Mouse (Mus musculus) left cerebral cortex, adult 8-10 months (tissue): Measurements from ENCODE around the gene Ip6k1. TPM values are rescaled to one million over a fixed set of nuclear protein-coding genes. Genes with fewer than 3 reads are reported as not detected.
"Not testable (repeated sequence)": the region's sequence is repeated elsewhere in the genome, so short reads cannot be mapped to it uniquely, and the experiment has no call there.

Experiments used
- DNase-seq, 2 experiments: peaks; one replicate each; pipeline ENCODE4 v3.0.0; 2022; ENCODE audit warnings: low spot score in 2 of 2
- total RNA-seq, 4 experiments: library from RNA; stranded (reverse); gene quantifications; 2 replicates each; pipeline ENCODE4 v1.2.4; 2022

The Ip6k1 gene
- total RNA-seq, 4 experiments from 2014 or later, result 187 to 219 (median 207) TPM

DNA sequence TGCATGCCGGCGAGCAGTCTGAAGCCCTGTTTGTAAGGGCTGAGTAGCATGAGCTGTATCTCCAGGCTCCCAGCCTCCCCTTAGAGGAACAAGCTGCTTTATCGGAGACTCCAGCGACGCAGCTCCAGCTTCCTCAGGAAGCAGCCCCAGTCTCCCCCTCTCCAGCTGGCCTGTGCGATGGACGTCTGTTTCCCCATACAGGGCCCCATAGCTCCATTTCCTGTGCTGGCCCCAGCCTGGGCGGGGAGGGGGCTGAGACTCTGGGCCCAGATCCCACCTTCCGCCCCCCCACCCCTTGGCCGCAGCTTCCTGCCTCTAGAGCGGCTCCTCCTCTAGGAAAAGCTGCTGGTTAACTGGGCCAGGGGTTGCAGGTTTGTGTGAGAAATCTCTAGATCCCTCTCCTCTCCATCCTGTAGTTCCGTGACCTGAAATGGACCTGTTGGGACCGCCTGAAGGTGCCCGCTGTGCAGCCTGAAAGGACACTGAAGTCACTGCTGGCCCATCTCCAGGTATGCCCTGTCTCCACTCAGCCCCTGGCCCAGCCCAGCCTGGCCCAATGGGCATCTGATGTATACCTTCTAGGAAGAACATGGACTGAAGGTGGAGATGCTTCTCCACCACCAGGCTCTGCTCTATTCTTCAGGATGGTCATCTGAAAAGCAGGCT is 19.5 kb upstream of the Ip6k1 start, which contains the start of gene Gm20661:
Gm20661 (plus strand) TSS at position 378 of the 666 bp plus-strand sequence.
- no peak for DNase-seq

DNA sequence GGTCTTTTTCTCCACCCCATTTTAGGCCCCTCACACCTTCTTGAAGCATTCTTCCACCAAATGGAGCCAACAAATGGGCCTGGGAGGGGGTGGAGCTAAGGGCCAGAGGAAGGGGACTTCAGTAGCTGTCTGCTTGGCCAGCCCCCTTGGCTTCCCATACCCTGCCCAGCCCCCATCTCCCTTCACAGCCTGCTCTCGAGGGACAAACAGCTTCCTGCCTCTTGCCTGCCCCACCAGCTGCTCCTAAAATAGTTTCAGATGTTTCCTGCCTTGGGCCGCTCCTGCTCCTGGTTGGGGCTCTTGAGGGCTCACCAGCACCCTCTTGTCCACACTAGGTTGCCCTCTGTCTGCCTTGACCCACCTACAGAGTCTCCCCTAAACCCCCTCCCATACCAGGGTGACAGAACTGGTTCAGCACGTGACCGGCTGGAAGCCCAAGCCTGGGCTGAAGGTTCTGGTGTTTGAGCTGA is 18.8 kb upstream of the Ip6k1 start:
- DNase-seq, result peak in 1 of 2 experiments; percentile 40

DNA sequence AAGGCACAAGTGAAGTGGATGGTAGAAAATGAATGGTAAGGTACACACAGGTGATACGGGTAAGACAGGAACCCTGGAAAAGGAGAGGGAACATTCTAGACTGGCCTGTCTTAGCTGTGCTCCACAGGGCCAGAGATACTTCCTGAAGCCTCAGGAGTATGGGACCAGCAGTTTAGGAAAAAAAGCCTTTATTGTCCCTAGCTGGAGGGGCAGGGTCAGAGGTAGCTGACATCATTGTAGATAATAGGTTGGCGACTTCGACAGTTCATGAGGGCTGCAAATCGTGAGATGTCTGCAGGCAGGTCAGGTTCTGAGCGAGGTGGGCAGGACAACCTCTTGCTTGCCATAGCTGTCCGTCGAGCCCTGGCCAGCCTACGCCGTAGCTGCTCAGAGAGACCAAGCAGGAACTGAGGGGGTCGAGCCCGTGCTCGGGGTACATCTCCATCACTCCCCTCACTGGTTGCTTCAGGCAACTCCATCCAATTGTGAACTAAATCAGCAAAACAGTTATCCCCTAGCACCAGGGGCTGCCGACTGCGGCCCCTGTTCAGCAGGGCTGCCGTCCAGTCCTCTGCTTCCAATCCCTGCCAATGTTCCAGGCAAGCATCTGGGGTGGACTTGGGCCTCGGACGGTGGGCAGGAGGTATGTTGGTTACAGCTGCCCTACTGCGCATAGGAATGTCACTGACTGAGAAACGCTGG is 18.1 kb upstream of the Ip6k1 start:
- DNase-seq, result no peak

DNA sequence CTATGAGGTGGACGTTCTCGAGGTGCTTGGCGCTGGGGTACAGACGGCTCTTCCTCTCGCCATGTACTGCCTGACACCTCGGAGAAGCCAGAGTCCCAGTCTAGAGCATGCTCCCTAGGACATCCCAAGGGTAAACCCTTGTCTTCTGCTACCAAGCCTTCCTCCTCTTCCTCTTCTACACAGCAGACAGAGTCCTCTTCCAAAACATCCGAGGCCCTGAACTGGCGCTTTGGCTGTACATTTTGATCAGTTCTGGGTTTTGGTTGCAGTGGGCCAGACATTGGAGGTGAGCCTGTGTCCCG is 17.6 kb upstream of the Ip6k1 start:
- DNase-seq, result no peak

DNA sequence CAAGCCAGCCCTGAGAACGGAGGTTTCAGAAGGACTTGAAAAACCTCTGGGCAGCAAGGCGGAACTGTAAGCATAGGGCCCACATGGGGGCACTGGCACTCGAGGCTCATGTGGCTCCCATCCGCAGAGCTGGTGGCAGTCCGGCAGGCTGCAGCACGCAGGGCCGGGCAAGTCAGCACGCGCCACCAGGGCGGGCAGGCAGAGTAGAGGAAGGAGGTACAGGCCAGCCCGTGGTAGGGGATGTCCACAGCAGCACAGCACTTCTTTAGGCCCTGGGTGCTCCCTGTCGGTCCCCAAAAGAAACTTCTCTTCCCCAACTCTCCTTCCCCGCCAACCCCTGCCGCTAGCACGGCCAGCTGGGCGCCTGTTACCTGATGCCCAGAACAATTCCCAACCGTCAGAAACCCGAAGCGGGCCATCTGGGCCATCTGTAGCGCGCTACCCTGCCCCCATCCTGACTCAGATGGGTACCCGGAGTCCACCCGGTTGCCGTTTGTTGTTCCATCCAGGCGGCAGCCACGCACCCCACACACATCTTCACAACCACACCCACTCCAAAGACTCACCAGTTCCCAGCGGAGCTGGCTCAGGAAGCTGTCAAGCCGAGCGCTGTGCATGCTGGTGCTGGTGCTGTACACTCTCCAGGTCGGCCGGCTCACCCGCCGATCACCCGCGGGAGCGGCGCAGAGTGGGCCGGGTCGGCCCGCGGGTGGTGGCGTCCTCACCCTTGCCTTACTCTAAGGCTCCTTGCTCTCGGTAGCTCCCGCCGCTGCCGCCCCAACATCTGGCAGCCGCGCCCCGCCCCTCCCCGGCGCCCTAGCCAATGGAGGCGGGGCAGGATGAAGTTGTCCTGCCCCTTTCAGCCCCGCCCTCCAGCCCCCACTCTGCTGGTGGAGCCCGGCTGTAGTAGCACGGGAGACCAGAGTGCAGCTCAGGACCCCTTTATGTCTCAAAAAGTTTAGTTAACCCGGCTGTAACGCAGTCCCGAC is 16.9 kb upstream of the Ip6k1 start, which contains the start of gene Inka1:
Inka1 (minus strand) TSS at position 749 of the 989 bp plus-strand sequence.
- DNase-seq, result peak; percentile 55 to 86

DNA sequence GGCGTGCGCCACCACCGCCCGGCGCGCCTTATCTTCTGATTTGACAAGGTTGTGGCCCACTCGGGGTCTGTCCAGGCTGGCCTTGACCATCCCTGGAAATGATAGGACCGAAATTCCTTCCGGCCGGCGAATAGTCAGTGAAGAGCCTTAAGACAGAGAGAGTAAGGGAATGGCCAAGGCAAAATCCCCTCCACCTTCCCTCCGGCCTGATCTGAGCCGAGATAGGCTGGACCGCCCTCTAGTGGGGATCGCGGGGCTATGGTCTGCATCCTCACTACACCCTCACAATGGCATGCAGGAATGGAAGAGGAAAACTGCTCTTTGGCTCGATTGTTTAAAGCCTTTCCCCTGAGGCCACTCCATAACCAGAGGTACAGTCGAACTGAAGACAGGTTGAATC is 15.9 kb upstream of the Ip6k1 start:
- peak in 1 of 2 experiments; percentile 48 for DNase-seq

DNA sequence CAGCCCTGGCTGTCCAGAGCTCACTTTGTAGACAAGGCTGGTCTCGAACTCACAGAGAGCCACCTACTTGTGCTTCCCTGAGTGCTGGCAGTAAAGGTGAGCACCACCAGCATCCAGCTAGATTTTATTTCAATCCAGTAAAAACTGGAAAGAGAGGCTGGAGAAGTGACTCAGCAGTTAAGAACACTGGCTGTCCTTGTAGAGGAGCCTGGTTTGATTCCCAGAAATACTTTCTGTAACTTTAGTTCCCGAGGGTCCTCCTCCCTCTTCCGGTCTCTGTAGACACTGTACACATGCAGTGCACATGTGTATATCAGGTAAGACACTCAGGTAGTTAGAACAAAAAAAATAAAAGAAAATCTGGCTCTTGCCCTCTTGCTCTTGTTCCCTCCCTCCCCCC is 14.4 kb upstream of the Ip6k1 start:
- DNase-seq, result no peak

DNA sequence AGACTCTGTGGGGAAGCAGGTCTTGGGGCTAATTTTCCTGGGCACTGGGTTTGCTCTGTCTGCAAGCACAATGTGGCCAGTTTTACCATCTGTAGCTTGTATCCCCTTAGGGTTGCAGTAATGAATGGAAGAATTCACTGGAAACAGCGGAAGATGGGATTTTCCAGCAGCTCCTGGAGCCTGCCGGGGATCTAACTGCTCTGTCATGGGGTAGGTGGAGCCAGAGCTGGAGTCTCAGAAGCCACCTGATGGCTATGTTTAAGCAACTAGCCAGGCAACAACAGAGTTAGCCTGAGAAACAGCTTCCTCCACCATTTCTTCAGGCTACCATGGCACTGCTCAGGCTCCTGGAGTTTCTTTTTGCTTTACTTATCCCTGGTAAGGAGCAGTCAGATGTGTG is 10.1 kb upstream of the Ip6k1 start, which contains the start of gene Cdhr4:
Cdhr4 (plus strand) TSS at position 301 of the 400 bp plus-strand sequence.
- DNase-seq, result no peak

DNA sequence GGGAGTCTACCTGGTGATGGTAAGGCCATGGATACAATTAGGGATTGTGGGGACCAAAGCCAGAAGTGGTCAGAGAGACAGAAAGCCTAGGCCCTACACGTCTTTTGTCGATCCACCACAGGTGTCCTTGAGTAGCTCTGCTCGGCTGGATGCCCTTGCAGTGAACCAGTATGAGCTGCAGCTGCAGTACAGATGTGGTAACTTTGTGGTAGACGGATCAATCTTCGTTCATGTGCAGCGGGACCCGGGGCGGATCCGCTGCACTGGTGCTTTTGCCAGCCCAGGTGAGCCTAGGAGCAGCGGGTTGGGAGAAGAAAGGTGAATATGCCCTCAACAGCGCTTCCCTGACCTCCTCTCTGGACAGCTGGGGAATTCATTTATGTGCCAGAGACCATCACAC is 9.3 kb upstream of the Ip6k1 start:
- no peak for DNase-seq

DNA sequence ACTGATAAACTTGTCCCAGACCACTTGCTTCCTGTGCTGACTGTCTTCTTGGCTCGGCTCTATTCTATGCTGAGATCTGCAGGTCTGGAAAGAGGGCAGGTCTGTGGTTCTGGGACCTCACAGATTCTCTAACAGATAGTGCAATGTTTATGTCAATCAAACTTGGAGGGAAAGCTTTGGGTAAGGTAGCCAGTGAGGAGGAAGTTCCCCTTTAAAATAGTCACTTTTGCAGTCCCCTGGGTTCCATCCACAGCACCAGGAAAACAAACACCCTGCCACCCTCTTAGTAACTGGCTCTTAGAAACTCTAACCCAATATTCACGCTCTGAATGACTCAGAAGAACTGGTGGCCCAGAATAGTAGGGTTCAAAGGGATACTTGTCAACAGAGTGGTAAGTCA is 7.8 kb upstream of the Ip6k1 start:
- DNase-seq, result no peak

DNA sequence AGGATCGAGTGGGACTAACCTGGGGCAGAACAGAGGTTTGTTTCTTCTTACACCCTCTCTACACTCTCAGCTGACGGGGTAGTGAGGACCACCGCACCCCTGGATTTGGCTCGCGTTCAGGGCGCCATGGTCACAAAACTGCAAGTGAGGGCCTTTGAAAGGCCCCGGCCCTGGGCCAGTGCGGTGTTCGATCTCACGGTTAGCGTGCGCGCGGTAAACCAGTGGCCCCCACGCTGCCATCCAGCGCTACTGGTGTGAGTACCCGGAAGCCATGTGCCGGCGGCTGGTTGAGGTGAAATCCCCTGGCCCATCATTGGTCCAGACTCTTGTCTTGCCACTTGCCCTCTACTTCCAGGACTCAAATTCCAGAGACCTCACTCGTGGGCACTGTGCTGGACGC is 6.8 kb upstream of the Ip6k1 start:
- no peak for DNase-seq

DNA sequence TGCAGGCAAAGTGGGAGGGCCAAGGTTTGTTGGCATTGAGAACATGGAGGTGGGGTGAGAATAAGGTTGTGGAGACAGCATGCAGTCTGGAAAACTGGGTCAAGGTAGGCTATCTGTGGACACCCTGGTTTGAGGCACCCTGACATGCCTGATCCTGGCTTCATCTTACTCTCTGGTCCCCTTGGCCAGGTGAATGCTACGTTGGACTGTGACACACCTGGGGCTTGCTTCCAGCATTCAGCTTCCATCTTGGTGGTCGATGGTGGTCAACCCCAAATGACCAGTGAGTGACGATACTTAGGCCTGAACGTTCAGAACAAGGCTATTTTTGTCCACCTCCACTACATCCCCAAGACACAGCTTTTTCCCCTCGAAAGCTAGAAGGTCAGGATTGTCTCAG is 6.3 kb upstream of the Ip6k1 start, which contains the start of gene Gm20662:
Gm20662 (plus strand) TSS at position 301 of the 400 bp plus-strand sequence.
- DNase-seq, result no peak

DNA sequence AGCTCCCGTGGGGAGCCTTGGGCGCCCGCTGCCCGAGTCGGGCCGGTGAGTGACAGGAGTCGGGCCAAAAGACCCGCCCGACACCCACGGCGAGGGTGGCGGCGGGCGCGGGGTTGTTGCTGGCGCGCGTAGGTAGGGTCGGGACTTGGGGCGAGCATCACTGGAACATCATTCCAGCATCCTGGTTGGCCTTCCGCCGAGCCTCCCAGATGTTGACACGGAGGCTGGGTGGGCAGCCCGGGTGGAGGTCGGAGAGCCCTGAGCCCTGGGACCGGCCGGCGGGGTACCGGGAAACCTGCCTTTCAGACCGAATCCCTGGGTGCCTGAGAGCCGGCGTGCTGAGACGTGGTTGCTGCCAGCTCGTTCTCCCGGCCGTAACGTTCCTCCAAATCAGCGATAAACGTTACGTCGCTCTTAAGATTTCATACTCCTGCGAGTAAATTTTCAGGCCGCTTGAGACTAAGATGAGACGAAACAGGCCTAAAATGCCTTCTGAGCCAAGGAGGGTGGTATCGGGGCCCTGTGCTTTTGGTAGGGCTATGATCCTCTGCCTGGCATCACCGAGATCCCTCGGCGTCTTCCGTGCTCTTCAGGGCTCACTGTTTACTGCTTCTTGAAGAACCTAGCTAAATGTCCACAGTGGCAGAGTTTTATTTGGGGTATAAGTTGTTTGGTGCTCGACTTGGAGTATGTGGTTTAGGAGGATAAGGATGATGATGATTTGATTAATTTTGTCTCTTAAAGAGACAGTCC is 653 bp downstream of the Ip6k1 start:
- DNase-seq, result no peak

DNA sequence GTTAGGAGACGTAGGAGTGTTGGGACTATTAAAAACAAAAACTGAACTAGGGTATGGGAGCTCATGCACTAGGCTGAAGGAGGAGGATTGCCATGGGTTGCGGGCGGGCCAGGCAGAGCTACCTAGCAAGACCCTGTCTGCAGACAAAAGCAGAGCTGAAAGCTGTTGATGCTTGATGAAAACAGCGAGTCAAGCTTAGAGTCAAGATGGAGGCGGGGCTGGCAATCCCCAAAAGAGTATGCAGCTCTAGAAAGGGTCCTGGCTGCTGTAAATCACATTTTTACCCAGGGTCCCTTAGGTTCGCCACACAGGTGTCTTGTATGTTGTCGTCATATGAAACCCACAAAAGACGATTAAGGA is 1.2 kb downstream of the Ip6k1 start:
- DNase-seq, result no peak

DNA sequence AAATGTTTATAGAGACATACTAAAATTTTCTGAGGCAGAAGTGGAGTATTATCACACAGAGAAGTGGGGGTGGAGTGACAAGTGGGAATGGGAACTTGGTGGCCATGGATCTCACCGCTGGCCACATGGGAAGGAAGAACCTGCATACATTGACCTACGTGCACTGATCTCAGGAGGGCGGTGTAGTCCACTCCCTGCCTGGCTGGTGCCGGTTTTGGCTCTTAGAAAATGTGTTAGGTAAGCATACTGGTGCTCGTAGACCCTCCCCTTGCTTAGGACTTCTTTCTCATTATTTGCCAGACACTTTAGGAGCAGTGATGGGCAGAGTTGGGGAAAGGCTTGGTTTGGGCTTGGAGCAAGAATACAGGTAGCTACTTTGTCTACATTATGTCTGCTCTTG is 5.7 kb downstream of the Ip6k1 start:
- no peak for DNase-seq

DNA sequence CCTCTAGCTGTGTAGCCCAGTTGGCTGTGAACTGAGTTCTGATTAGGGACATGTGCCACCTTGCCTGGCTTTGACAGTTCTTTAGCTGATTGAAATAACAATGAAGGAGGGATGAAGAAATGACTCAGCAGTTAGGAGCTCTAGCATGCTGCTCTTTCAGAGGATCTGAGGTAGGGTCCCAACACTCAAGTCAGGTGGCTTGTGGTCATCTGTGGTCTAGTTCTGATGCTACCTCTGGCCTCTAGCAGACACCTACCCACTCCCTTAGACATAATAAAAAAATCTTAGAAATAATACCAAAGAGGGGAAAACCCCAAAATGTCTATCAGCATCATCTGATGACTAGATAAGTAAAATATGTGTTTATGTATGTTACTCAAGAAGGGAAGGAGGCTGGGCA is 8.1 kb downstream of the Ip6k1 start:
- DNase-seq, result no peak

DNA sequence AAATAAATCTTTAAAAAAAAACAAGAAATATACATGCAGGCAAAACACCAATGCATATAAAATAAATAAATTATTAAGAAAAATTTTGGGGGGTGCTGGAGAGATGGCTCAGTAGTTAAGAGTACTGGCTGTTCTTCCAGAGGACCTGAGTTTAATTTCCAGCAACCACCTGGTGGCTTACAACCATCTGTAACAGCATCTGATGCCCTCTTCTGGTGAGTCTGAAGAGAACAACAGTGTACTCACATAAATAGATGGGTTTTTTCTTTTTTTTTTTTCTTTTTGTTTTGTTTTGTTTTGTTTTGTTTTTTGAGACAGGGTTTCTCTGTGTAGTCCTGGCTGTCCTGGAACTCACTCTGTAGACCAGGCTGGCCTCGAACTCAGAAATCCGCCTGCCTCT is 11.3 kb downstream of the Ip6k1 start:
- DNase-seq, result not testable (repeated sequence)

DNA sequence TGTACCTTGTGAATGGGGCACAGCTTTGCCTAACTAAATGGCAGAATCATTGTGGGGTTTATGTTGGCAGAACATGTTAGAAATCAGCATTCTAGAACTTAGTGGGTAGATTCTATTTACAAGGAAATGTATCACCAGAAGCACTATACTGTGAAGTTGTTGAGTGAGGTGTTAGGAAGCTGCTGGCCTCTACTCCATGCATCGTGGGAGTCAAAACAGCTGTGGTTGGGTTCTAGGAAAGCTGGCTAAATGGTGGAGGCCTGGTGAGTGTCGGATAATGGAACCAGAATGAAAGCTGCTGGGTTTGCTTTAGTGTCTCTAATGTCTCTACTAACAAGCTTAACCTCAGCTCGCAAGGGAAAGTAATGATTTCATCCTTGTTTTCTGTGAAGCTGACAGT is 14.8 kb downstream of the Ip6k1 start:
- peak in 1 of 2 experiments; percentile 34 for DNase-seq

DNA sequence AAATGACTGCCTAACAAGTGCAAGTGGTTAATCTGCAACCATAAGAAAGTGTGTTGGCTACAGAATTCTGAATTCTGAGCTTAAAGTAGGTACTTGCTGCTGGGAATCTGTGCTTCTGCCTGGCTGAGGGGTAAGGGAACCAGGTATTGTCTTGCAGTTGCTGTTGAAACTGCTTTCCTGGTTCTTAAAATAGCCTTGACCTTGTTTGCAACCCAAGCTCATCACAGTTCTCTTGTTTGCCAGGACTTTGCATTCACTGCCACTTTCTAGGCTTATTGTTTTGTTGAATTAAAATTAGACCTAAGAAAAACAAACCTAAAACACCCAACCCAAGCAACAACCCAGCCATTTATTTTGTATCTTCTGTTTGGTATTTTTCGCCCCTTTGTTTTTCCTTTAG is 18.4 kb downstream of the Ip6k1 start:
- no peak for DNase-seq

DNA sequence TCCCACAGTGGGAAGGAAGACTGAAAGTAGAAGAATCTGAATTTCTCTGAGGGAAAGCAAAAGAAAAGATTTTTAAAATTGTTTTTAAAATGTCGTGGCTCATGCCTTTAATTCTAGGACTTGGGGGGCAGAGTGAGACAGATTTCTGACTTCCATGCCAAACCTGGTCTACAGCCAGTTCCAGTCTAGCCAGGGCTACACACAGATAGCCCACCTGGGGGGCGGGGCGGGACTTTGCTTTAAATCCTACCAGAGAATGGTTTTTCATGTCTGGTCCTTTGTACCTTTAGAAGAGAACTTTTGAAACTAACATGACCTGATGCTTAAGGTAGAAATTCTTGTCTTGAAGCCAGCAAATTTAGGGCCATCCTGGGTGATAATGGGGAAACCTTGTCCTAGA is 20.9 kb downstream of the Ip6k1 start:
- DNase-seq, result no peak

DNA sequence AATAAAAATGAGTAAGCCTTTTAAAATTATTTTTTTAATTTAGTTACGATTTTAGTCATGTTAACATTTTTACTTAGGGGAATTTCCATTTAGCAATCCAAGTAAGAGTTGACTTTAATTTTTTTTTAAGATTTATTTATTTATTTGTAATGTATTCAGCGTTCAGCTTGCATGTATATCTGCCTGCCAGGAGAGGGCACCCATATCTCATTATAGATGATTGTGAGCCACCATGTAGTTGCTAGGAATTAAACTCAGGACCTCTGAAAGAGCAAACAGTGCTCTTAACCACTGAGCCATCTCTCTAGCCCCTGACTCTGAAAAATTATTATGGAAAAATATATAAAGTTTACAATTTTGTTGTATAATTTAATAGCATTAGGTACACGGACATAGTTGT is 24.3 kb downstream of the Ip6k1 start:
- no peak for DNase-seq
